Comparison of ENCODE assay signal across 13 mouse cellular contexts in genomic region chr4:107812336-107812735, GRCm38 (mm10). TPM values are rescaled to one million over a fixed set of nuclear protein-coding genes. Genes with fewer than 3 reads are reported as not detected.
DNase-seq lines count a peak whose midpoint lies in the region; ATAC-seq and TF ChIP-seq lines count a peak whose summit lies in the region.
"Had no signal": no experiment of that assay in that cellular context is flagged by ENCODE, and none has a peak within 500 bp of the region (broad histone marks: within the 10 kb centered on the region; RNA-seq: fewer than 3 reads in every experiment).

No protein-coding gene starts in this region.

- no peak overlapping the region for H3K9ac ChIP-seq in forebrain, embryonic 12.5 days
- no peak overlapping the region for H3K9ac ChIP-seq in forebrain, postnatal 0 days
- H3K9ac ChIP-seq in hindbrain, embryonic 13.5 days = peak overlapping the region; percentile 43; the same call in 1 of the 2 replicates
- H3K9ac ChIP-seq in hindbrain, embryonic 14.5 days = no peak overlapping the region
- H3K9ac ChIP-seq in midbrain, embryonic 11.5 days (ENCODE audit: low read length) = no peak overlapping the region
- no peak overlapping the region for H3K9ac ChIP-seq in midbrain, postnatal 0 days (replicated peaks; ENCODE audit: low read length, poor library complexity, severe bottlenecking)
- H3K9ac ChIP-seq: embryonic facial prominence, embryonic 13.5 days had no signal

- peak overlapping the region; percentile 36; the same call in 1 of the 2 replicates for H3K27ac ChIP-seq in forebrain, embryonic 12.5 days
- H3K27ac ChIP-seq in forebrain, postnatal 0 days (ENCODE audit: low read depth, low read length) = no peak overlapping the region
- H3K27ac ChIP-seq in hindbrain, embryonic 13.5 days = peak overlapping the region; percentile 48; the same call in 1 of the 2 replicates
- no peak overlapping the region for H3K27ac ChIP-seq in hindbrain, embryonic 14.5 days
- H3K27ac ChIP-seq in midbrain, embryonic 11.5 days (ENCODE audit: low read depth, low read length) = no peak overlapping the region
- H3K27ac ChIP-seq in midbrain, postnatal 0 days (ENCODE audit: low read depth, low read length) = no peak overlapping the region
- H3K27ac ChIP-seq: embryonic facial prominence, embryonic 13.5 days; gastrocnemius, adult 2 months had no signal

- 86% methylated on average over 6 of the region's 6 CpGs for WGBS in forebrain, embryonic 12.5 days
- 63% methylated on average over 6 of the region's 6 CpGs for WGBS in forebrain, postnatal 0 days
- 85% methylated on average over 6 of the region's 6 CpGs for WGBS in hindbrain, embryonic 13.5 days
- 64% methylated on average over 6 of the region's 6 CpGs for WGBS in hindbrain, embryonic 14.5 days
- 86% methylated on average over 6 of the region's 6 CpGs for WGBS in midbrain, embryonic 11.5 days
- WGBS in midbrain, postnatal 0 days = 70% methylated on average over 6 of the region's 6 CpGs

- TF ChIP-seq CTCF in forebrain, postnatal 0 days (IDR thresholded peaks at IDR 0.05; ENCODE audit: low read depth) = no peak
- no peak for TF ChIP-seq CTCF in midbrain, postnatal 0 days (IDR thresholded peaks at IDR 0.05)

- no peaks in the 10 kb centered on the region for H3K27me3 ChIP-seq in forebrain, embryonic 12.5 days
- no peaks in the 10 kb centered on the region for H3K27me3 ChIP-seq in forebrain, postnatal 0 days (ENCODE audit: insufficient read depth, low read length)
- H3K27me3 ChIP-seq in hindbrain, embryonic 13.5 days = no peaks in the 10 kb centered on the region
- no peaks in the 10 kb centered on the region for H3K27me3 ChIP-seq in hindbrain, embryonic 14.5 days (ENCODE audit: control insufficient read depth, insufficient read depth, low read length)
- no peaks in the 10 kb centered on the region for H3K27me3 ChIP-seq in midbrain, embryonic 11.5 days (ENCODE audit: control insufficient read depth, insufficient read depth, low read length)
- H3K27me3 ChIP-seq in midbrain, postnatal 0 days (ENCODE audit: insufficient read depth, low read length) = no peaks in the 10 kb centered on the region
- H3K27me3 ChIP-seq: embryonic facial prominence, embryonic 13.5 days had no signal

- H3K4me1 ChIP-seq in forebrain, embryonic 12.5 days = peaks cover 55% of the 10 kb centered on the region
- peaks cover 8% of the 10 kb centered on the region for H3K4me1 ChIP-seq in forebrain, postnatal 0 days (ENCODE audit: insufficient read depth)
- H3K4me1 ChIP-seq in hindbrain, embryonic 13.5 days (replicated peaks) = peaks cover 68% of the 10 kb centered on the region
- peaks cover 9% of the 10 kb centered on the region; the same call in 1 of the 2 replicates for H3K4me1 ChIP-seq in hindbrain, embryonic 14.5 days (replicated peaks; ENCODE audit: control insufficient read depth, insufficient read depth, low read length)
- H3K4me1 ChIP-seq in midbrain, embryonic 11.5 days (ENCODE audit: control insufficient read depth, insufficient read depth, low read length) = peaks cover 4% of the 10 kb centered on the region
- 0 out of 2 replicates have a peak, but pooled peaks cover 3% of the 10 kb centered on the region for H3K4me1 ChIP-seq in midbrain, postnatal 0 days (ENCODE audit: insufficient read depth, low read length)
- H3K4me1 ChIP-seq: embryonic facial prominence, embryonic 13.5 days had no signal

- no peak overlapping the region for H3K4me3 ChIP-seq in forebrain, embryonic 12.5 days (replicated peaks)
- H3K4me3 ChIP-seq in forebrain, postnatal 0 days (ENCODE audit: low read depth, low read length) = no peak overlapping the region
- no peak overlapping the region for H3K4me3 ChIP-seq in hindbrain, embryonic 13.5 days
- H3K4me3 ChIP-seq in hindbrain, embryonic 14.5 days (replicated peaks; ENCODE audit: low read length) = no peak overlapping the region
- no peak overlapping the region for H3K4me3 ChIP-seq in midbrain, embryonic 11.5 days (ENCODE audit: low read depth, low read length)
- no peak overlapping the region for H3K4me3 ChIP-seq in midbrain, postnatal 0 days (ENCODE audit: low read depth, low read length)
- H3K4me3 ChIP-seq: embryonic facial prominence, embryonic 13.5 days; gastrocnemius, adult 2 months; heart, embryonic 12.5 days had no signal

- no peak for ATAC-seq in forebrain, embryonic 12.5 days (ENCODE audit: low FRiP score)
- ATAC-seq in forebrain, postnatal 0 days = no peak
- no peak for ATAC-seq in hindbrain, embryonic 13.5 days (ENCODE audit: low FRiP score)
- ATAC-seq in hindbrain, embryonic 14.5 days (ENCODE audit: low FRiP score) = no peak
- ATAC-seq in midbrain, embryonic 11.5 days (ENCODE audit: low FRiP score) = no peak
- no peak for ATAC-seq in midbrain, postnatal 0 days (ENCODE audit: low FRiP score)
- ATAC-seq: inflammation-experienced regulatory T-cells, adult 6 months; intestine, postnatal 0 days had no signal

- no peak for DNase-seq in forebrain, postnatal 0 days
- no peak for DNase-seq in hindbrain, embryonic 14.5 days (ENCODE audit: low spot score)
- DNase-seq in midbrain, embryonic 11.5 days (ENCODE audit: low spot score, missing footprints) = peak; percentile 49
- DNase-seq in midbrain, postnatal 0 days (ENCODE audit: low spot score) = no peak
- DNase-seq: adrenal gland, postnatal 25 days; gastrocnemius, adult 2 months; gastrocnemius, postnatal 25 days had no signal

- H3K9me3 ChIP-seq in forebrain, embryonic 12.5 days = no peaks in the 10 kb centered on the region
- no peaks in the 10 kb centered on the region for H3K9me3 ChIP-seq in forebrain, postnatal 0 days (ENCODE audit: low read length)
- no peaks in the 10 kb centered on the region for H3K9me3 ChIP-seq in hindbrain, embryonic 13.5 days
- H3K9me3 ChIP-seq in hindbrain, embryonic 14.5 days (ENCODE audit: control insufficient read depth, low read length) = no peaks in the 10 kb centered on the region
- H3K9me3 ChIP-seq in midbrain, embryonic 11.5 days (ENCODE audit: control insufficient read depth, low read length) = no peaks in the 10 kb centered on the region
- H3K9me3 ChIP-seq in midbrain, postnatal 0 days (ENCODE audit: low read length) = no peaks in the 10 kb centered on the region
- H3K9me3 ChIP-seq: embryonic facial prominence, embryonic 13.5 days; heart, embryonic 12.5 days had no signal

- H3K4me2 ChIP-seq in forebrain, embryonic 12.5 days = no peak overlapping the region
- no peak overlapping the region for H3K4me2 ChIP-seq in forebrain, postnatal 0 days (ENCODE audit: low read depth)
- no peak overlapping the region for H3K4me2 ChIP-seq in hindbrain, embryonic 13.5 days
- H3K4me2 ChIP-seq in hindbrain, embryonic 14.5 days (replicated peaks) = no peak overlapping the region
- H3K4me2 ChIP-seq in midbrain, embryonic 11.5 days = no peak overlapping the region
- no peak overlapping the region for H3K4me2 ChIP-seq in midbrain, postnatal 0 days (ENCODE audit: low read depth, low read length, poor library complexity, severe bottlenecking)
- H3K4me2 ChIP-seq: embryonic facial prominence, embryonic 13.5 days; heart, embryonic 12.5 days had no signal

- peaks cover 48% of the 10 kb centered on the region for H3K36me3 ChIP-seq in forebrain, embryonic 12.5 days (replicated peaks)
- H3K36me3 ChIP-seq in forebrain, postnatal 0 days (ENCODE audit: insufficient read depth) = peaks cover 37% of the 10 kb centered on the region
- H3K36me3 ChIP-seq in hindbrain, embryonic 13.5 days = peaks cover 65% of the 10 kb centered on the region
- peaks cover 30% of the 10 kb centered on the region for H3K36me3 ChIP-seq in hindbrain, embryonic 14.5 days (replicated peaks; ENCODE audit: control insufficient read depth, insufficient read depth)
- H3K36me3 ChIP-seq in midbrain, embryonic 11.5 days (ENCODE audit: control insufficient read depth, insufficient read depth, low read length) = no peaks in the 10 kb centered on the region; the same call in 1 of the 2 replicates
- H3K36me3 ChIP-seq in midbrain, postnatal 0 days (ENCODE audit: insufficient read depth, low read length) = peaks cover 19% of the 10 kb centered on the region
- H3K36me3 ChIP-seq: embryonic facial prominence, embryonic 13.5 days; heart, embryonic 12.5 days had no signal

RNA-seq across cellular contexts. Expression of gene Lrp8, which starts 10.3 kb away (rescaled TPM):
- 43.3 and 48.3 TPM in 2 replicates for polyA plus RNA-seq in forebrain, embryonic 12.5 days (2016; fragmentation: Nextera tagmentation; extraction: Ambion mirVana)
- 60.7 and 90.2 TPM in 2 replicates for total RNA-seq in forebrain, postnatal 0 days (2014; rRNA removed)
- 21.9 and 38.3 TPM in 2 replicates for polyA plus RNA-seq in forebrain, postnatal 0 days (2015; fragmentation: Nextera tagmentation; extraction: Ambion mirVana)
- 38.4 and 41.7 TPM in 2 replicates for polyA plus RNA-seq in hindbrain, embryonic 13.5 days (2015; fragmentation: Nextera tagmentation; extraction: Ambion mirVana)
- polyA plus RNA-seq in hindbrain, embryonic 14.5 days (2014; fragmentation: Nextera tagmentation; extraction: Ambion mirVana) = 62.2 and 69.5 TPM in 2 replicates
- 21.3 and 21.4 TPM in 2 replicates for polyA plus RNA-seq in midbrain, embryonic 11.5 days (2014; fragmentation: Nextera tagmentation; extraction: Ambion mirVana)
- total RNA-seq in midbrain, postnatal 0 days (2014; rRNA removed) = 74.1 and 78.5 TPM in 2 replicates
- 31.9 and 35.2 TPM in 2 replicates for polyA plus RNA-seq in midbrain, postnatal 0 days (2015; fragmentation: Nextera tagmentation; extraction: Ambion mirVana)

Comparison
In these comparisons a context has a peak if more than half of its experiments do, and no peak if none do; other contexts are left out.
1. H3K27ac ChIP-seq: peak in forebrain, embryonic 12.5 days (single experiment) and hindbrain, embryonic 13.5 days (single experiment); none in forebrain, postnatal 0 days (single experiment), hindbrain, embryonic 14.5 days (single experiment), midbrain, embryonic 11.5 days (single experiment) and midbrain, postnatal 0 days (single experiment).